Mouse (Mus musculus) embryonic fibroblast, embryonic 13.5 days (primary cell): ENCODE measurements around the gene Mfap1b.

ENCODE experiments used
- CTCF ChIP-seq: IDR thresholded peaks from 2 replicates; pipeline ENCODE4 v1.5.1; 2011; ENCODE audit warnings: mild to moderate bottlenecking, control low read depth, low read length, moderate library complexity, borderline replicate concordance; ENCODE audit not compliant: insufficient read depth
- POLR2A ChIP-seq: IDR thresholded peaks from 2 replicates; pipeline ENCODE4 v1.6.1; 2011; ENCODE audit warnings: low read depth, mild to moderate bottlenecking, control low read depth, low read length, moderate library complexity

GRCm38 (mm10) chr2:121480498-121480897 lies 6.6 kb upstream of the Mfap1b start:
- TF ChIP-seq CTCF = peak; percentile 76; the same call in 1 of the 2 replicates
- TF ChIP-seq POLR2A = no peak
